Mouse (Mus musculus): ENCODE measurements around the gene Gpr161. TPM values are rescaled to one million over a fixed set of nuclear protein-coding genes. Genes with fewer than 3 reads are reported as not detected.

Gene Gpr161
- total and polyA plus RNA-seq, 3 experiments, result 0.08 to 0.23 TPM; not detected in 1

- Histone ChIP-seq H3K79me2 (replicated peaks; ENCODE audit: control insufficient read depth, extremely low read depth, insufficient read depth, poor library complexity, severe bottlenecking) (no peaks in the 10 kb centered on the region), H3K4me3 (replicated peaks in 1 of 3; ENCODE audit: low read depth in 2 of 3, low read length in 2 of 3, poor library complexity in 1 of 3) (no peak overlapping the region), H3K27me3 (replicated peaks) (no peaks in the 10 kb centered on the region), H3K4me1 (ENCODE audit: control insufficient read depth in 1 of 2, insufficient read depth in 2 of 2) (peaks cover 0 to 5% of the 10 kb centered on the region in 2 experiments; a peak in 2 of 4 replicates), H3K27ac (ENCODE audit: insufficient read depth, low read depth) (no peak overlapping the region), H3K9ac (ENCODE audit: insufficient read depth, low read depth) (no peak overlapping the region), H3K36me3 (replicated peaks in 1 of 2; ENCODE audit: control insufficient read depth in 1 of 2, insufficient read depth in 1 of 2, low read length in 1 of 2) (no peaks in the 10 kb centered on the region), H3K4me2 (ENCODE audit: insufficient read depth, low read depth, poor library complexity, severe bottlenecking) (no peak overlapping the region), H3K9me3 (replicated peaks; ENCODE audit: low read length) (no peaks in the 10 kb centered on the region)
- no peak for DNase-seq (ENCODE audit: extremely low read depth)
- TF ChIP-seq ZMIZ1 (IDR thresholded peaks at IDR 0.05; ENCODE audit: low read depth, low read length), result no peak
- no peak for TF ChIP-seq MXI1 (IDR thresholded peaks at IDR 0.05; ENCODE audit: low read depth, low read length)
- TF ChIP-seq USF1 (IDR thresholded peaks at IDR 0.05; ENCODE audit: low read depth, low read length), result no peak
- no peak for TF ChIP-seq ZNF384 (IDR thresholded peaks at IDR 0.05; ENCODE audit: low read depth, low read length)
- in situ Hi-C loops (cut with MboI; ENCODE audit: low pct_ligation_motif_present, low pct_unique_long_range_greater_than_20kb, low sequenced_read_pairs) (no loop called here), dilution Hi-C loops (cut with MboI; ENCODE audit: extremely low pct_ligation_motif_present, extremely low pct_unique_long_range_greater_than_20kb, low sequenced_read_pairs) (no loop called here)
Measured at GRCm38 (mm10) chr1:165291606-165292005, 4.0 kb upstream of the Gpr161 start.

GRCm38 (mm10) chr1:165301108-165301507 is 5.5 kb downstream of the Gpr161 start:
- no peaks in the 10 kb centered on the region for H3K9me3 ChIP-seq (replicated peaks; ENCODE audit: low read length)
- TF ChIP-seq EP300 (IDR thresholded peaks at IDR 0.05; ENCODE audit: low read length), result no peak
- H3K36me3 ChIP-seq (replicated peaks in 1 of 2; ENCODE audit: control insufficient read depth in 1 of 2, insufficient read depth in 1 of 2, low read length in 1 of 2), result no peaks in the 10 kb centered on the region
- peaks cover 0 to under 1% of the 10 kb centered on the region in 2 experiments; a peak in 2 of 4 replicates for H3K4me1 ChIP-seq (ENCODE audit: control insufficient read depth in 1 of 2, insufficient read depth in 2 of 2)
- no peaks in the 10 kb centered on the region for H3K79me2 ChIP-seq (replicated peaks; ENCODE audit: control insufficient read depth, extremely low read depth, insufficient read depth, poor library complexity, severe bottlenecking)
- H3K9ac ChIP-seq (ENCODE audit: insufficient read depth, low read depth), result no peak overlapping the region
- no peak overlapping the region for H3K27ac ChIP-seq (ENCODE audit: insufficient read depth, low read depth)
- no peak overlapping the region for H3K4me2 ChIP-seq (ENCODE audit: insufficient read depth, low read depth, poor library complexity, severe bottlenecking)
- DNase-seq (ENCODE audit: extremely low read depth), result no peak
- H3K27me3 ChIP-seq (replicated peaks), result no peaks in the 10 kb centered on the region
- H3K4me3 ChIP-seq (replicated peaks in 1 of 3; ENCODE audit: low read depth in 2 of 3, low read length in 2 of 3, poor library complexity in 1 of 3), result no peak overlapping the region
- dilution Hi-C loops (cut with MboI; ENCODE audit: extremely low pct_ligation_motif_present, extremely low pct_unique_long_range_greater_than_20kb, low sequenced_read_pairs) (no loop called here), in situ Hi-C loops (cut with MboI; ENCODE audit: low pct_ligation_motif_present, low pct_unique_long_range_greater_than_20kb, low sequenced_read_pairs) (no loop called here)

- Histone ChIP-seq H3K4me3 (replicated peaks in 1 of 3; ENCODE audit: low read depth in 2 of 3, low read length in 2 of 3, poor library complexity in 1 of 3) (no peak overlapping the region), H3K27me3 (replicated peaks) (no peaks in the 10 kb centered on the region), H3K4me2 (ENCODE audit: insufficient read depth, low read depth, poor library complexity, severe bottlenecking) (no peak overlapping the region), H3K36me3 (replicated peaks in 1 of 2; ENCODE audit: control insufficient read depth in 1 of 2, insufficient read depth in 1 of 2, low read length in 1 of 2) (no peaks in the 10 kb centered on the region), H3K9me3 (replicated peaks; ENCODE audit: low read length) (no peaks in the 10 kb centered on the region), H3K79me2 (replicated peaks; ENCODE audit: control insufficient read depth, extremely low read depth, insufficient read depth, poor library complexity, severe bottlenecking) (no peaks in the 10 kb centered on the region), H3K9ac (ENCODE audit: insufficient read depth, low read depth) (no peak overlapping the region), H3K27ac (ENCODE audit: insufficient read depth, low read depth) (no peak overlapping the region), H3K4me1 (ENCODE audit: control insufficient read depth in 1 of 2, insufficient read depth in 2 of 2) (peaks cover 0 to 4% of the 10 kb centered on the region in 2 experiments; a peak in 2 of 4 replicates)
- DNase-seq (ENCODE audit: extremely low read depth), result no peak
- dilution Hi-C loops (cut with MboI; ENCODE audit: extremely low pct_ligation_motif_present, extremely low pct_unique_long_range_greater_than_20kb, low sequenced_read_pairs) (no loop called here), in situ Hi-C loops (cut with MboI; ENCODE audit: low pct_ligation_motif_present, low pct_unique_long_range_greater_than_20kb, low sequenced_read_pairs) (no loop called here)
- TF ChIP-seq ZKSCAN1 (IDR thresholded peaks at IDR 0.05; ENCODE audit: borderline replicate concordance, low read depth, low read length), result no peak
- no peak for TF ChIP-seq USF1 (IDR thresholded peaks at IDR 0.05; ENCODE audit: low read depth, low read length)
- TF ChIP-seq ELF1 (IDR thresholded peaks at IDR 0.05; ENCODE audit: low read depth, low read length), result no peak
- TF ChIP-seq MAX (IDR thresholded peaks at IDR 0.05; ENCODE audit: low read length), result no peak
- TF ChIP-seq CHD2 (IDR thresholded peaks at IDR 0.05; ENCODE audit: low read length), result no peak
- no peak for TF ChIP-seq ZMIZ1 (IDR thresholded peaks at IDR 0.05; ENCODE audit: low read depth, low read length)
- TF ChIP-seq EP300 (IDR thresholded peaks at IDR 0.05; ENCODE audit: low read length), result no peak
- no peak for TF ChIP-seq CHD1 (IDR thresholded peaks at IDR 0.05; ENCODE audit: low read depth, low read length)
- no peak for TF ChIP-seq SMC3 (IDR thresholded peaks at IDR 0.05; ENCODE audit: low read depth, low read length)
Measured at GRCm38 (mm10) chr1:165301567-165301966, 6.0 kb downstream of the Gpr161 start.

Data from CH12.LX (cell line).